Mouse (Mus musculus) layer of hippocampus, adult 18-20 months (tissue): Measurements from ENCODE around the gene Csdc2. TPM values are rescaled to one million over a fixed set of nuclear protein-coding genes. Genes with fewer than 3 reads are reported as not detected.

Experiments
- DNase-seq, 2 experiments: peaks; one replicate each; pipeline ENCODE4 v3.0.0; 2022; ENCODE audit warnings: low spot score in 2 of 2
- total RNA-seq, 2 experiments: library from RNA; stranded (reverse); gene quantifications; 2 replicates each; pipeline ENCODE4 v1.2.3; 2021

Gene Csdc2
- total RNA-seq, 2 experiments from 2014 or later, result 71.1 to 72.6 TPM

- peak; percentile 73 to 93 for DNase-seq
These were observed 53.0 kb downstream of the Csdc2 start for GRCm38 (mm10) chr15:81989371-81990062.

GRCm38 (mm10) chr15:81990549-81990948 is 54.0 kb downstream of the Csdc2 start:
- no peak for DNase-seq

GRCm38 (mm10) chr15:81993992-81994391 is 57.4 kb downstream of the Csdc2 start:
- no peak for DNase-seq

Other genes with a start within 250 kb of the Csdc2 start
- gene Chadl, start 239.5 kb upstream of the Csdc2 start, total RNA-seq, result 10 to 100 TPM in 1 of 2 experiments, 1 to 10 TPM in 1; 9.7 to 11.8 TPM
- 100 to 1,000 TPM; 154 to 159 TPM for gene Zc3h7b, start 191.7 kb upstream of the Csdc2 start, total RNA-seq
- gene Rangap1, start 191.2 kb upstream of the Csdc2 start, total RNA-seq, result 100 to 1,000 TPM; 158 to 167 TPM
- 100 to 1,000 TPM; 293 to 297 TPM for gene Tef, start 134.3 kb upstream of the Csdc2 start, total RNA-seq
- gene Tob2, start 78.0 kb upstream of the Csdc2 start, total RNA-seq, result 10 to 100 TPM; 33.8 to 45.2 TPM
- gene Phf5a, start 64.8 kb upstream of the Csdc2 start, total RNA-seq, result 10 to 100 TPM; 34.3 to 36.2 TPM
- gene Aco2, start 64.5 kb upstream of the Csdc2 start, total RNA-seq, result 100 to 1,000 TPM; 452 to 460 TPM
- gene Polr3h, start 10.5 kb upstream of the Csdc2 start, total RNA-seq, result 10 to 100 TPM; 47.4 to 50.7 TPM
- 100 to 1,000 TPM; 216 to 221 TPM for gene Pmm1, start 24.2 kb downstream of the Csdc2 start, total RNA-seq
- gene 1700029P11Rik, start 43.8 kb downstream of the Csdc2 start, total RNA-seq, result not detected
- 10 to 100 TPM; 26.3 to 27.1 TPM for gene Xrcc6, start 51.1 kb downstream of the Csdc2 start, total RNA-seq
- gene Desi1, start 97.1 kb downstream of the Csdc2 start, total RNA-seq, result 100 to 1,000 TPM in 1 of 2 experiments, 10 to 100 TPM in 1; 96.5 to 108 TPM
- gene Snu13, start 110.8 kb downstream of the Csdc2 start, total RNA-seq, result 100 to 1,000 TPM; 117 TPM
- gene 4930407I10Rik, start 122.4 kb downstream of the Csdc2 start, total RNA-seq, result not detected
- gene Mei1, start 133.2 kb downstream of the Csdc2 start, total RNA-seq, result under 1 TPM; 0.25 to 0.50 TPM
- gene Ccdc134, start 191.2 kb downstream of the Csdc2 start, total RNA-seq, result 10 to 100 TPM; 12.4 to 12.9 TPM
- 100 to 1,000 TPM; 175 to 189 TPM for gene Srebf2, start 210.4 kb downstream of the Csdc2 start, total RNA-seq